In genomic region chr6:83703000-83703721, GRCm38 (mm10) we compare ENCODE assay signal across 42 mouse cellular contexts. TPM values are rescaled to one million over a fixed set of nuclear protein-coding genes. Genes with fewer than 3 reads are reported as not detected.
DNase-seq lines count a peak whose midpoint lies in the region; ATAC-seq and TF ChIP-seq lines count a peak whose summit lies in the region.
"Had no signal": no experiment of that assay in that cellular context is flagged by ENCODE, and none has a peak within 500 bp of the region (broad histone marks: within the 10 kb centered on the region; RNA-seq: fewer than 3 reads in every experiment).

No protein-coding gene starts in this region.

- peaks cover 3% of the 10 kb centered on the region; the same call in 1 of the 2 replicates for H3K9me3 ChIP-seq in midbrain, embryonic 11.5 days (ENCODE audit: control insufficient read depth, low read length)
- H3K9me3 ChIP-seq in midbrain, postnatal 0 days (ENCODE audit: low read length) = no peaks in the 10 kb centered on the region
- H3K9me3 ChIP-seq: forebrain, embryonic 12.5 days; G1E; hindbrain, embryonic 13.5 days; limb, embryonic 15.5 days; liver, embryonic 13.5 days; neural tube, embryonic 13.5 days had no signal

- no peak overlapping the region for H3K4me2 ChIP-seq in midbrain, embryonic 11.5 days
- no peak overlapping the region for H3K4me2 ChIP-seq in midbrain, postnatal 0 days (ENCODE audit: low read depth, low read length, poor library complexity, severe bottlenecking)
- H3K4me2 ChIP-seq: forebrain, embryonic 12.5 days; hindbrain, embryonic 13.5 days; liver, embryonic 13.5 days; neural tube, embryonic 13.5 days had no signal

- TF ChIP-seq CTCF in midbrain, postnatal 0 days (IDR thresholded peaks at IDR 0.05) = no peak

- no peak overlapping the region for H3K9ac ChIP-seq in midbrain, embryonic 11.5 days (ENCODE audit: low read length)
- no peak overlapping the region for H3K9ac ChIP-seq in midbrain, postnatal 0 days (replicated peaks; ENCODE audit: low read length, poor library complexity, severe bottlenecking)
- H3K9ac ChIP-seq: forebrain, embryonic 12.5 days; hindbrain, embryonic 13.5 days; limb, embryonic 15.5 days; liver, embryonic 13.5 days; neural tube, embryonic 13.5 days had no signal

- no peaks in the 10 kb centered on the region for H3K4me1 ChIP-seq in midbrain, embryonic 11.5 days (ENCODE audit: control insufficient read depth, insufficient read depth, low read length)
- H3K4me1 ChIP-seq in midbrain, postnatal 0 days (ENCODE audit: insufficient read depth, low read length) = no peaks in the 10 kb centered on the region
- H3K4me1 ChIP-seq: liver, embryonic 13.5 days; neural tube, embryonic 13.5 days had no signal

- DNase-seq in midbrain, embryonic 11.5 days (ENCODE audit: low spot score, missing footprints) = peak; percentile 95
- no peak for DNase-seq in midbrain, postnatal 0 days (ENCODE audit: low spot score)
- peak; percentile 71 for DNase-seq in R1 (ENCODE audit: low read depth, low spot score)
- DNase-seq in retina, postnatal 1 day = peak; percentile 61
- DNase-seq in adrenal gland, postnatal 36 days = no peak
- no peak for DNase-seq in adrenal gland, postnatal 25 days
- DNase-seq: adrenal gland, postnatal 14 days; B cell, adult 2 months; cerebellum, adult 18-20 months; cerebellum, postnatal 10 days; gastrocnemius, postnatal 10 days; heart, postnatal 14 days; kidney, adult 2 months; liver, embryonic 13.5 days; lung, adult 18-20 months; lung, postnatal 4 days; right cerebral cortex, adult 18-20 months; spleen, adult 18-20 months; thymus, adult 18-20 months; thymus, postnatal 25 days had no signal

- WGBS in midbrain, embryonic 11.5 days = 2% methylated on average over 27 of the region's 27 CpGs
- 2% methylated on average over 27 of the region's 27 CpGs for WGBS in midbrain, postnatal 0 days

- H3K27me3 ChIP-seq in midbrain, embryonic 11.5 days (ENCODE audit: control insufficient read depth, insufficient read depth, low read length) = peaks cover 93% of the 10 kb centered on the region
- H3K27me3 ChIP-seq in midbrain, postnatal 0 days (ENCODE audit: insufficient read depth, low read length) = peaks cover 88% of the 10 kb centered on the region

- no peaks in the 10 kb centered on the region for H3K36me3 ChIP-seq in midbrain, embryonic 11.5 days (ENCODE audit: control insufficient read depth, insufficient read depth, low read length)
- H3K36me3 ChIP-seq in midbrain, postnatal 0 days (ENCODE audit: insufficient read depth, low read length) = no peaks in the 10 kb centered on the region
- H3K36me3 ChIP-seq: forebrain, embryonic 12.5 days; G1E; hindbrain, embryonic 13.5 days; limb, embryonic 15.5 days; liver, embryonic 13.5 days; neural tube, embryonic 13.5 days had no signal

- H3K27ac ChIP-seq in midbrain, embryonic 11.5 days (ENCODE audit: low read depth, low read length) = no peak overlapping the region
- H3K27ac ChIP-seq in midbrain, postnatal 0 days (ENCODE audit: low read depth, low read length) = no peak overlapping the region
- H3K27ac ChIP-seq: forebrain, embryonic 12.5 days; hindbrain, embryonic 13.5 days; limb, embryonic 15.5 days; liver, embryonic 13.5 days; neural tube, embryonic 13.5 days; stomach, postnatal 0 days had no signal

- ATAC-seq in midbrain, embryonic 11.5 days (ENCODE audit: low FRiP score) = no peak
- ATAC-seq in midbrain, postnatal 0 days (ENCODE audit: low FRiP score) = no peak
- ATAC-seq in hematopoietic stem cell, adult 5-6 weeks (replicated peaks in 1 of 2; ENCODE audit: insufficient read depth in 1 of 2, low FRiP score in 2 of 2, low TSS enrichment in 1 of 2, low read depth in 1 of 2, poor library complexity in 2 of 2, severe bottlenecking in 2 of 2) = peak; percentile 5 to 20; a peak in 1 of 4 replicates
- ATAC-seq: lung, postnatal 0 days; midbrain, embryonic 16.5 days had no signal

- no peak overlapping the region for H3K4me3 ChIP-seq in midbrain, embryonic 11.5 days (ENCODE audit: low read depth, low read length)
- no peak overlapping the region for H3K4me3 ChIP-seq in midbrain, postnatal 0 days (ENCODE audit: low read depth, low read length)
- H3K4me3 ChIP-seq: erythroblast, embryonic 14.5 days; hindbrain, embryonic 13.5 days; liver, embryonic 13.5 days; myocyte; neural tube, embryonic 13.5 days had no signal

RNA-seq across cellular contexts. Expression of gene Vax2, which starts 7.9 kb away (rescaled TPM):
- polyA plus RNA-seq in midbrain, embryonic 11.5 days (2014; fragmentation: Nextera tagmentation; extraction: Ambion mirVana) = 0.25 and 0.26 TPM in 2 replicates
- not detected in 2 replicates for total RNA-seq in midbrain, postnatal 0 days (2014; rRNA removed)
- polyA plus RNA-seq in midbrain, postnatal 0 days (2015; fragmentation: Nextera tagmentation; extraction: Ambion mirVana) = not detected in 2 replicates
- total RNA-seq in hematopoietic stem cell, adult 5-6 weeks (2017) = not detected in 2 replicates
- not detected for total RNA-seq in adrenal gland, postnatal 36 days (2021)
- not detected in 2 replicates for total RNA-seq in adrenal gland, postnatal 25 days (2021)
- total RNA-seq: adrenal gland, postnatal 14 days; common myeloid progenitor, adult 5-6 weeks; G1E; gastrocnemius, postnatal 10 days; granulocyte monocyte progenitor cell, adult 5-6 weeks; heart, postnatal 14 days; layer of hippocampus, postnatal 10 days; left cerebral cortex, adult 18-20 months; left cerebral cortex, postnatal 25 days; megakaryocyte-erythroid progenitor cell, adult 5-6 weeks had no signal
- polyA plus RNA-seq: erythroblast, embryonic 14.5 days; G1E; heart, embryonic 14.5 days; hindbrain, embryonic 13.5 days; intestine, embryonic 14.5 days; kidney, adult 2 months; large intestine, adult 2 months; liver, embryonic 13.5 days; lung, postnatal 0 days; midbrain, embryonic 16.5 days; stomach, postnatal 0 days had no signal

RNA-seq across cellular contexts. Expression of gene Cd207, which starts 25.5 kb away (rescaled TPM):
- not detected in 2 replicates for polyA plus RNA-seq in midbrain, embryonic 11.5 days (2014; fragmentation: Nextera tagmentation; extraction: Ambion mirVana)
- total RNA-seq in midbrain, postnatal 0 days (2014; rRNA removed) = 0.16 TPM in 1 of 2 replicates, not detected in the other
- polyA plus RNA-seq in midbrain, postnatal 0 days (2015; fragmentation: Nextera tagmentation; extraction: Ambion mirVana) = not detected in 2 replicates
- total RNA-seq in hematopoietic stem cell, adult 5-6 weeks (2017) = not detected in 2 replicates
- total RNA-seq in adrenal gland, postnatal 36 days (2021) = under 1 TPM in 1 of 2 experiments, not detected in 1; 0.20 TPM
- total RNA-seq in adrenal gland, postnatal 25 days (2021) = not detected in 2 replicates
- total RNA-seq: common myeloid progenitor, adult 5-6 weeks; G1E; gastrocnemius, postnatal 10 days; granulocyte monocyte progenitor cell, adult 5-6 weeks; layer of hippocampus, postnatal 10 days; left cerebral cortex, adult 18-20 months; left cerebral cortex, postnatal 25 days; megakaryocyte-erythroid progenitor cell, adult 5-6 weeks had no signal
- polyA plus RNA-seq: brain, embryonic 14.5 days; embryonic facial prominence, embryonic 14.5 days; erythroblast, embryonic 14.5 days; forebrain, embryonic 12.5 days; G1E; hindbrain, embryonic 13.5 days; intestine, embryonic 14.5 days; large intestine, adult 2 months; limb, embryonic 15.5 days; lung, postnatal 0 days; midbrain, embryonic 16.5 days; myocyte; neural tube, embryonic 13.5 days; stomach, postnatal 0 days had no signal

RNA-seq across cellular contexts. Expression of gene Atp6v1b1, which starts 39.6 kb away (rescaled TPM):
- polyA plus RNA-seq in midbrain, embryonic 11.5 days (2014; fragmentation: Nextera tagmentation; extraction: Ambion mirVana) = not detected in 2 replicates
- 0.77 TPM in 1 of 2 replicates, not detected in the other for total RNA-seq in midbrain, postnatal 0 days (2014; rRNA removed)
- polyA plus RNA-seq in midbrain, postnatal 0 days (2015; fragmentation: Nextera tagmentation; extraction: Ambion mirVana) = 0.07 TPM in 1 of 2 replicates, not detected in the other
- total RNA-seq in hematopoietic stem cell, adult 5-6 weeks (2017) = not detected in 2 replicates
- not detected for total RNA-seq in adrenal gland, postnatal 36 days (2021)
- not detected in 2 replicates for total RNA-seq in adrenal gland, postnatal 25 days (2021)
- total RNA-seq: adrenal gland, postnatal 14 days; common myeloid progenitor, adult 5-6 weeks; gastrocnemius, postnatal 10 days; granulocyte monocyte progenitor cell, adult 5-6 weeks; left cerebral cortex, postnatal 25 days; megakaryocyte-erythroid progenitor cell, adult 5-6 weeks had no signal
- polyA plus RNA-seq: erythroblast, embryonic 14.5 days; forebrain, embryonic 12.5 days; G1E; heart, embryonic 14.5 days; hindbrain, embryonic 13.5 days; intestine, embryonic 14.5 days; large intestine, adult 2 months; limb, embryonic 15.5 days; liver, embryonic 13.5 days; midbrain, embryonic 16.5 days; myocyte; neural tube, embryonic 13.5 days had no signal

RNA-seq across cellular contexts. Expression of gene Clec4f, which starts 47.2 kb away (rescaled TPM):
- polyA plus RNA-seq in midbrain, embryonic 11.5 days (2014; fragmentation: Nextera tagmentation; extraction: Ambion mirVana) = not detected in 2 replicates
- not detected in 2 replicates for total RNA-seq in midbrain, postnatal 0 days (2014; rRNA removed)
- polyA plus RNA-seq in midbrain, postnatal 0 days (2015; fragmentation: Nextera tagmentation; extraction: Ambion mirVana) = 0.12 and 0.19 TPM in 2 replicates
- total RNA-seq in hematopoietic stem cell, adult 5-6 weeks (2017) = not detected in 2 replicates
- not detected for total RNA-seq in adrenal gland, postnatal 36 days (2021)
- not detected in 2 replicates for total RNA-seq in adrenal gland, postnatal 25 days (2021)
- total RNA-seq: common myeloid progenitor, adult 5-6 weeks; granulocyte monocyte progenitor cell, adult 5-6 weeks; heart, postnatal 14 days; layer of hippocampus, postnatal 10 days; left cerebral cortex, adult 18-20 months; left cerebral cortex, postnatal 25 days; megakaryocyte-erythroid progenitor cell, adult 5-6 weeks had no signal
- polyA plus RNA-seq: brain, embryonic 14.5 days; embryonic facial prominence, embryonic 14.5 days; forebrain, embryonic 12.5 days; G1E; hindbrain, embryonic 13.5 days; intestine, embryonic 14.5 days; kidney, adult 2 months; large intestine, adult 2 months; limb, embryonic 15.5 days; lung, postnatal 0 days; midbrain, embryonic 16.5 days; myocyte; neural tube, embryonic 13.5 days had no signal

RNA-seq across cellular contexts. Expression of gene Ankrd53, which starts 59.3 kb away (rescaled TPM):
- polyA plus RNA-seq in midbrain, embryonic 11.5 days (2014; fragmentation: Nextera tagmentation; extraction: Ambion mirVana) = 0.18 TPM in 1 of 2 replicates, not detected in the other
- not detected in 2 replicates for total RNA-seq in midbrain, postnatal 0 days (2014; rRNA removed)
- 0.10 and 0.12 TPM in 2 replicates for polyA plus RNA-seq in midbrain, postnatal 0 days (2015; fragmentation: Nextera tagmentation; extraction: Ambion mirVana)
- not detected in 2 replicates for total RNA-seq in hematopoietic stem cell, adult 5-6 weeks (2017)
- total RNA-seq in adrenal gland, postnatal 36 days (2021) = not detected
- total RNA-seq in adrenal gland, postnatal 25 days (2021) = 0.30 TPM in 1 of 2 replicates, not detected in the other
- total RNA-seq: adrenal gland, postnatal 14 days; common myeloid progenitor, adult 5-6 weeks; G1E; gastrocnemius, postnatal 10 days; heart, postnatal 14 days; layer of hippocampus, postnatal 10 days; left cerebral cortex, adult 18-20 months; left cerebral cortex, postnatal 25 days; megakaryocyte-erythroid progenitor cell, adult 5-6 weeks had no signal
- polyA plus RNA-seq: brain, embryonic 14.5 days; erythroblast, embryonic 14.5 days; G1E; heart, embryonic 14.5 days; intestine, embryonic 14.5 days; large intestine, adult 2 months; liver, embryonic 13.5 days; neural tube, embryonic 13.5 days; stomach, postnatal 0 days had no signal

Comparison
In these comparisons a context has a peak if more than half of its experiments do, and no peak if none do; other contexts are left out.
1. DNase-seq: peak in midbrain, embryonic 11.5 days (single experiment), R1 (single experiment) and retina, postnatal 1 day (single experiment); none in midbrain, postnatal 0 days (single experiment), adrenal gland, postnatal 36 days (0 of 2) and adrenal gland, postnatal 25 days (single experiment).
2. ATAC-seq: peak in hematopoietic stem cell, adult 5-6 weeks (2 of 2); none in midbrain, embryonic 11.5 days (single experiment) and midbrain, postnatal 0 days (single experiment).